Mouse (Mus musculus) liver, embryonic 16.5 days (tissue): ENCODE measurements at regions not wholly inside any gene's neighbourhood (a gene's known extent, or its start where the extent isn't known, plus 50 kb on each side); places are given as distances from the start of the nearest gene placed in this dataset.
A peak's percentile ranks its signal among the peaks of the same experiment; 100 is the strongest.

ENCODE experiments used
- ATAC-seq: fragments of 200-750 bp; cut with Nextera tagmentation; 2 replicates; pipeline ENCODE4 v1.8.0; 2017; ENCODE audit warnings: low read depth, mild to moderate bottlenecking, moderate number of reproducible peaks, moderate library complexity
- H3K27ac ChIP-seq: fragments of 300-500 bp; sonication (generic); 2 replicates; pipeline ENCODE4 v1.5.1; 2014; ENCODE audit warnings: mild to moderate bottlenecking, low read length
- H3K27me3 ChIP-seq: fragments of 300-500 bp; sonication (generic); 2 replicates; pipeline ENCODE4 v1.6.1; 2014; ENCODE audit warnings: low read depth, low read length, mixed read lengths; ENCODE audit not compliant: control insufficient read depth, insufficient read depth
- H3K36me3 ChIP-seq: fragments of 300-500 bp; sonication (generic); 2 replicates; pipeline ENCODE4 v1.6.1; 2014; ENCODE audit warnings: mild to moderate bottlenecking; ENCODE audit not compliant: control insufficient read depth, insufficient read depth
- H3K4me1 ChIP-seq: fragments of 300-500 bp; sonication (generic); 2 replicates; pipeline ENCODE4 v1.6.1; 2014; ENCODE audit warnings: low read depth, low read length, mixed read lengths; ENCODE audit not compliant: control insufficient read depth
- H3K4me2 ChIP-seq: fragments of 300-500 bp; sonication (generic); 2 replicates; pipeline ENCODE4 v1.6.1; 2014; ENCODE audit warnings: low read depth, low read length, mixed read lengths
- H3K4me3 ChIP-seq: fragments of 300-500 bp; sonication (generic); 2 replicates; pipeline ENCODE4 v1.5.1; 2014; ENCODE audit warnings: low read depth, mild to moderate bottlenecking, low read length
- H3K9ac ChIP-seq: fragments of 300-500 bp; sonication (generic); 2 replicates; pipeline ENCODE4 v1.6.1; 2014; ENCODE audit warnings: low read depth, low read length
- H3K9me3 ChIP-seq: fragments of 300-500 bp; sonication (generic); replicated peaks from 2 replicates; pipeline ENCODE4 v1.6.1; 2016; ENCODE audit warnings: low read length; ENCODE audit not compliant: control insufficient read depth
- WGBS: fragments of 180-500 bp; shearing (Covaris S2); extraction: QIAGEN DNeasy Blood & Tissue Kit; methylation state at CpG from one replicate; pipeline ENCODE4 v1.1.7; 2014; ENCODE audit not compliant: insufficient replicate concordance; 5-methylcytosine and 5-hydroxymethylcytosine counted together

- no peaks in the 10 kb centered on the region for H3K36me3 ChIP-seq
- H3K9me3 ChIP-seq = no peaks in the 10 kb centered on the region
- H3K27me3 ChIP-seq = no peaks in the 10 kb centered on the region
- no peaks in the 10 kb centered on the region for H3K4me1 ChIP-seq
- no peak for ATAC-seq
- WGBS = 39% methylated on average over 8 of the region's 8 CpGs
- no peak overlapping the region for H3K9ac ChIP-seq
- H3K4me2 ChIP-seq = no peak overlapping the region
- H3K4me3 ChIP-seq = no peak overlapping the region
- H3K27ac ChIP-seq = no peak overlapping the region
Observed at GRCm38 (mm10) chr1:60823006-60823665, 63.7 kb upstream of the Ctla4 start.

- ATAC-seq = no peak
- Histone ChIP-seq H3K4me2 (no peak overlapping the region), H3K27me3 (no peaks in the 10 kb centered on the region), H3K4me1 (no peaks in the 10 kb centered on the region), H3K9me3 (no peaks in the 10 kb centered on the region), H3K36me3 (no peaks in the 10 kb centered on the region), H3K9ac (no peak overlapping the region), H3K4me3 (no peak overlapping the region), H3K27ac (no peak overlapping the region)
- 45% methylated on average over 5 of the region's 5 CpGs for WGBS
Observed at GRCm38 (mm10) chr1:60824218-60825125, 62.3 kb upstream of the Ctla4 start.

GRCm38 (mm10) chr1:60825256-60826186, 61.3 kb upstream of the Ctla4 start:
- Histone ChIP-seq H3K4me1 (no peaks in the 10 kb centered on the region), H3K4me3 (no peak overlapping the region), H3K9ac (no peak overlapping the region), H3K36me3 (no peaks in the 10 kb centered on the region), H3K9me3 (no peaks in the 10 kb centered on the region), H3K27ac (no peak overlapping the region), H3K4me2 (no peak overlapping the region), H3K27me3 (no peaks in the 10 kb centered on the region)
- WGBS = 49% methylated on average over 9 of the region's 9 CpGs
- no peak for ATAC-seq

- H3K9me3 ChIP-seq = no peaks in the 10 kb centered on the region
- H3K4me1 ChIP-seq = no peaks in the 10 kb centered on the region
- no peaks in the 10 kb centered on the region for H3K36me3 ChIP-seq
- peak; percentile 72 for ATAC-seq
- no peak overlapping the region for H3K27ac ChIP-seq
- no peak overlapping the region for H3K9ac ChIP-seq
- H3K4me2 ChIP-seq = no peak overlapping the region
- H3K27me3 ChIP-seq = no peaks in the 10 kb centered on the region
- no peak overlapping the region for H3K4me3 ChIP-seq
Observed at GRCm38 (mm10) chr1:60826981-60827380, 59.8 kb upstream of the Ctla4 start.

GRCm38 (mm10) chr1:60828152-60828551, 58.6 kb upstream of the Ctla4 start:
- no peak overlapping the region for H3K27ac ChIP-seq
- H3K4me2 ChIP-seq = no peak overlapping the region
- H3K9me3 ChIP-seq = no peaks in the 10 kb centered on the region
- ATAC-seq = no peak
- no peaks in the 10 kb centered on the region for H3K27me3 ChIP-seq
- WGBS = 63% methylated on average over 6 of the region's 6 CpGs
- no peak overlapping the region for H3K9ac ChIP-seq
- H3K36me3 ChIP-seq = no peaks in the 10 kb centered on the region
- H3K4me1 ChIP-seq = no peaks in the 10 kb centered on the region
- no peak overlapping the region for H3K4me3 ChIP-seq

GRCm38 (mm10) chr1:60829849-60830248, 57.0 kb upstream of the Ctla4 start:
- ATAC-seq = no peak
- WGBS = 19% methylated on average over 3 of the region's 3 CpGs

GRCm38 (mm10) chr1:60833668-60834067, 53.1 kb upstream of the Ctla4 start:
- Histone ChIP-seq H3K27me3 (no peaks in the 10 kb centered on the region), H3K4me2 (no peak overlapping the region), H3K9ac (no peak overlapping the region), H3K4me3 (no peak overlapping the region), H3K36me3 (no peaks in the 10 kb centered on the region), H3K4me1 (no peaks in the 10 kb centered on the region), H3K9me3 (no peaks in the 10 kb centered on the region), H3K27ac (no peak overlapping the region)
- no peak for ATAC-seq
- 60% methylated on average over 2 of the region's 2 CpGs for whole genome bisulfite sequencing

More at GRCm38 (mm10) chr1:60829849-60830248, 57.0 kb upstream of the Ctla4 start:
- Histone ChIP-seq H3K27ac (no peak overlapping the region), H3K4me3 (no peak overlapping the region), H3K27me3 (no peaks in the 10 kb centered on the region), H3K4me2 (no peak overlapping the region), H3K36me3 (no peaks in the 10 kb centered on the region), H3K4me1 (no peaks in the 10 kb centered on the region), H3K9me3 (no peaks in the 10 kb centered on the region), H3K9ac (no peak overlapping the region)
